In the genomic region with DNA sequence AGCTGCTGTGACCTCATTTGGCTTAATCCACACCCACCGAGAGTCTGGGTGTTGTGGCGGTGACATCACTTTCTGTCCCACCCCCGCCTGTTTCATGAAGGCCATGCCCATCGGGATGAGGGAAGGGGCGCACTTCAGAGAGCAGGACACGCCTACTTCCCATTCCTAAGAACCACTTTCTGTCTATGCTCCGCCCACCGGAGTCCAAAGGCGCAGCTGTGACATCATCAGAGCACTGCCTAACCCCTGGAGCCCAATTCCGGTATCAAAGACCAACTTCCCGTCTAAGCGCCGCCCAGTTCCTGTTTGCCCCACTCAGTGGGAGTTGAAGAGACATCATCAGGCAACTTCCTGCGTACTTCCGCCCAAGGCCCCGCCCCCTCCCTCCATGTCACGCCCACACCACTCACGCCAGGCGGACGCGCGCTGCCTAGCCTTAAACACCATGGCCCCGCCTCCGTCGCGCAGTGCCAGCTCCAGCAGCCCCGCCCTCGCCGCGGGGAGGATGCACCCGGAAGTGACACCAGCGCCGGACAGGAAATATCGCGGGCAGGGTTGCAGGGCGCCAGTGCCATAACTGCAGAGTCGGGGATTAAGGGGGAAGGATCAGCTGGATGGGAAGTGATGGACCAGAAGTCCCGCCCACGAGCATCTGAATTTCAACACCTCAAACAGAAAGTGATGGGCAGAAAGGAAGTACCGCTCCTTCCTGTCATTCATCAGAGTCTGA, we compare ENCODE assay signal across 8 mouse cellular contexts. TPM values are rescaled to one million over a fixed set of nuclear protein-coding genes. Genes with fewer than 3 reads are reported as not detected.
DNase-seq lines count a peak whose midpoint lies in the region; ATAC-seq and TF ChIP-seq lines count a peak whose summit lies in the region.

No protein-coding gene starts in this region.

- H3K4me2 ChIP-seq in lung, embryonic 14.5 days = peak overlapping the region; percentile 58
- peak overlapping the region; percentile 29 for H3K4me2 ChIP-seq in intestine, embryonic 16.5 days (ENCODE audit: low read depth, low read length)
- peak overlapping the region; percentile 68 for H3K4me2 ChIP-seq in liver, embryonic 14.5 days (ENCODE audit: low read depth)
- peak overlapping the region; percentile 45 for H3K4me2 ChIP-seq in neural tube, embryonic 14.5 days (ENCODE audit: low read depth, low read length)

- H3K4me3 ChIP-seq in lung, embryonic 14.5 days (ENCODE audit: low read depth, low read length) = peak overlapping the region; percentile 59
- peak overlapping the region; percentile 77 for H3K4me3 ChIP-seq in intestine, embryonic 16.5 days (ENCODE audit: low read length)
- H3K4me3 ChIP-seq in liver, embryonic 14.5 days (ENCODE audit: insufficient read depth in 1 of 2, low read depth in 2 of 2, low read length in 2 of 2) = peak overlapping the region; percentile 65 to 91
- H3K4me3 ChIP-seq in neural tube, embryonic 14.5 days (ENCODE audit: low read depth, low read length) = peak overlapping the region; percentile 52
- peak overlapping the region; percentile 78 for H3K4me3 ChIP-seq in thymus, adult 2 months (ENCODE audit: control insufficient read depth, insufficient read depth, low read length)

- H3K9me3 ChIP-seq in lung, embryonic 14.5 days (ENCODE audit: low read depth, low read length) = peaks cover 38% of the 10 kb centered on the region
- H3K9me3 ChIP-seq in intestine, embryonic 16.5 days (ENCODE audit: control insufficient read depth, low read length) = peaks cover 37% of the 10 kb centered on the region
- peaks cover 40% of the 10 kb centered on the region for H3K9me3 ChIP-seq in liver, embryonic 14.5 days (ENCODE audit: control insufficient read depth, low read length)
- H3K9me3 ChIP-seq in neural tube, embryonic 14.5 days (ENCODE audit: control insufficient read depth, low read length) = peaks cover 11% of the 10 kb centered on the region

- TF ChIP-seq CTCF in lung, embryonic 14.5 days (IDR thresholded peaks at IDR 0.05; ENCODE audit: low read depth) = no peak
- TF ChIP-seq CTCF in liver, embryonic 14.5 days (IDR thresholded peaks at IDR 0.05; ENCODE audit: low read depth) = no peak
- no peak for TF ChIP-seq CTCF in thymus, adult 2 months (IDR thresholded peaks at IDR 0.05; ENCODE audit: borderline replicate concordance, control insufficient read depth, extremely low read depth, insufficient read depth, low read length, poor library complexity)

- TF ChIP-seq EP300 in liver, embryonic 14.5 days (IDR thresholded peaks at IDR 0.05; ENCODE audit: low read depth) = no peak

- DNase-seq in lung, embryonic 14.5 days = peak; percentile 94
- DNase-seq in lung, postnatal 36 days = no peak
- DNase-seq in cerebellum, postnatal 14 days = peak; percentile 92 to 96
- DNase-seq in frontal cortex, postnatal 25 days (ENCODE audit: low spot score in 2 of 2) = peak; percentile 78 to 89
- DNase-seq in liver, embryonic 14.5 days (ENCODE audit: low read depth in 3 of 3, low spot score in 3 of 3) = peak; percentile 50 to 72 (median 56)
- peak; percentile 69 for DNase-seq in thymus, adult 2 months

- H3K4me1 ChIP-seq in lung, embryonic 14.5 days (ENCODE audit: insufficient read depth) = no peaks in the 10 kb centered on the region
- no peaks in the 10 kb centered on the region for H3K4me1 ChIP-seq in intestine, embryonic 16.5 days (ENCODE audit: control insufficient read depth, insufficient read depth, low read length)
- H3K4me1 ChIP-seq in liver, embryonic 14.5 days (replicated peaks; ENCODE audit: control insufficient read depth in 2 of 2, insufficient read depth in 2 of 2, low read length in 1 of 2) = peaks cover 2 to 7% of the 10 kb centered on the region in 2 experiments; a peak in 3 of 4 replicates
- H3K4me1 ChIP-seq in neural tube, embryonic 14.5 days (ENCODE audit: control insufficient read depth, insufficient read depth, low read length) = no peaks in the 10 kb centered on the region
- H3K4me1 ChIP-seq in thymus, adult 2 months (replicated peaks; ENCODE audit: control insufficient read depth, insufficient read depth, low read length) = peaks cover 5% of the 10 kb centered on the region; the same call in 1 of the 2 replicates

- peak; percentile 66 for ATAC-seq in lung, embryonic 14.5 days (ENCODE audit: insufficient read depth)
- ATAC-seq in intestine, embryonic 16.5 days = peak; percentile 71
- ATAC-seq in liver, embryonic 14.5 days (ENCODE audit: insufficient read depth) = peak; percentile 55
- peak; percentile 76 for ATAC-seq in neural tube, embryonic 14.5 days (ENCODE audit: low read depth)

- H3K9ac ChIP-seq in lung, embryonic 14.5 days = no peak overlapping the region
- peak overlapping the region; percentile 17; the same call in 1 of the 2 replicates for H3K9ac ChIP-seq in intestine, embryonic 16.5 days (ENCODE audit: low read depth, low read length)
- H3K9ac ChIP-seq in liver, embryonic 14.5 days (replicated peaks) = no peak overlapping the region
- 0 out of 2 replicates have a peak overlapping the region, but pooled peaks have one; percentile 21 for H3K9ac ChIP-seq in neural tube, embryonic 14.5 days (replicated peaks; ENCODE audit: low read depth, low read length)

- 0 out of 2 replicates have a peak, but pooled peaks cover 4% of the 10 kb centered on the region for H3K36me3 ChIP-seq in lung, embryonic 14.5 days (ENCODE audit: insufficient read depth)
- peaks cover 21% of the 10 kb centered on the region for H3K36me3 ChIP-seq in intestine, embryonic 16.5 days (ENCODE audit: control insufficient read depth, insufficient read depth, low read length)
- H3K36me3 ChIP-seq in liver, embryonic 14.5 days (replicated peaks; ENCODE audit: control insufficient read depth, insufficient read depth, low read depth) = no peaks in the 10 kb centered on the region
- no peaks in the 10 kb centered on the region for H3K36me3 ChIP-seq in neural tube, embryonic 14.5 days (ENCODE audit: control insufficient read depth, insufficient read depth, low read length)
- no peaks in the 10 kb centered on the region for H3K36me3 ChIP-seq in thymus, adult 2 months (ENCODE audit: control insufficient read depth, insufficient read depth, low read length)

- H3K27me3 ChIP-seq in lung, embryonic 14.5 days (ENCODE audit: insufficient read depth, low read length) = no peaks in the 10 kb centered on the region
- no peaks in the 10 kb centered on the region for H3K27me3 ChIP-seq in intestine, embryonic 16.5 days (replicated peaks; ENCODE audit: control insufficient read depth, insufficient read depth, low read length)
- H3K27me3 ChIP-seq in liver, embryonic 14.5 days (ENCODE audit: control insufficient read depth, insufficient read depth, low read length) = no peaks in the 10 kb centered on the region
- no peaks in the 10 kb centered on the region for H3K27me3 ChIP-seq in neural tube, embryonic 14.5 days (ENCODE audit: control insufficient read depth, insufficient read depth, low read length)
- H3K27me3 ChIP-seq in thymus, adult 2 months (ENCODE audit: control insufficient read depth, insufficient read depth, low read length) = no peaks in the 10 kb centered on the region

- H3K27ac ChIP-seq in lung, embryonic 14.5 days (ENCODE audit: low read depth) = peak overlapping the region; percentile 94
- peak overlapping the region; percentile 98 for H3K27ac ChIP-seq in intestine, embryonic 16.5 days (ENCODE audit: low read length)
- peak overlapping the region; percentile 66; the same call in 1 of the 2 replicates for H3K27ac ChIP-seq in liver, embryonic 14.5 days
- H3K27ac ChIP-seq in neural tube, embryonic 14.5 days (ENCODE audit: low read depth, low read length) = peak overlapping the region; percentile 91
- peak overlapping the region; percentile 81 for H3K27ac ChIP-seq in thymus, adult 2 months (ENCODE audit: control insufficient read depth, insufficient read depth, low read length)

- WGBS in lung, embryonic 14.5 days = 5% methylated on average over 40 of the region's 40 CpGs
- 4% methylated on average over 40 of the region's 40 CpGs for WGBS in intestine, embryonic 16.5 days
- WGBS in liver, embryonic 14.5 days (ENCODE audit: insufficient replicate concordance) = 7% methylated on average over 40 of the region's 40 CpGs
- 11% methylated on average over 40 of the region's 40 CpGs for WGBS in neural tube, embryonic 14.5 days
- WGBS in thymus, adult 2 months = 16% methylated on average over 40 of the region's 40 CpGs

- TF ChIP-seq POLR2A in thymus, adult 2 months (IDR thresholded peaks at IDR 0.05; ENCODE audit: control insufficient read depth, extremely low read depth, insufficient read depth, low read length, poor library complexity) = no peak

RNA-seq across cellular contexts. Expression of gene Crlf2, which starts 2.0 kb away (rescaled TPM):
- polyA plus RNA-seq in lung, embryonic 14.5 days (2014; fragmentation: Nextera tagmentation; extraction: Ambion mirVana) = 10.7 and 10.9 TPM in 2 replicates
- 10.4 and 13.5 TPM in 2 replicates for polyA plus RNA-seq in intestine, embryonic 16.5 days (2015; fragmentation: Nextera tagmentation; extraction: Ambion mirVana)
- 4.1 and 4.5 TPM in 2 replicates for polyA plus RNA-seq in liver, embryonic 14.5 days (2012; rRNA removed)
- polyA plus RNA-seq in liver, embryonic 14.5 days (2014; fragmentation: Nextera tagmentation; extraction: Ambion mirVana) = 2.4 and 2.7 TPM in 2 replicates
- 13.8 and 19.3 TPM in 2 replicates for polyA plus RNA-seq in neural tube, embryonic 14.5 days (2014; fragmentation: Nextera tagmentation; extraction: Ambion mirVana)
- polyA plus RNA-seq in thymus, adult 2 months (2012; rRNA removed) = 54.4 and 57.9 TPM in 2 replicates

Comparison
In these comparisons a context has a peak if more than half of its experiments do, and no peak if none do; other contexts are left out.
1. H3K9ac ChIP-seq: peak in intestine, embryonic 16.5 days (single experiment) and neural tube, embryonic 14.5 days (single experiment); none in lung, embryonic 14.5 days (single experiment) and liver, embryonic 14.5 days (single experiment).
2. Peak in every context shown above with its lines, with median percentiles within 50 percentile points of each other: ATAC-seq, H3K27ac ChIP-seq, H3K4me2 ChIP-seq and H3K4me3 ChIP-seq.